Comparison of ENCODE assay signal across 9 mouse cellular contexts in the genomic region with DNA sequence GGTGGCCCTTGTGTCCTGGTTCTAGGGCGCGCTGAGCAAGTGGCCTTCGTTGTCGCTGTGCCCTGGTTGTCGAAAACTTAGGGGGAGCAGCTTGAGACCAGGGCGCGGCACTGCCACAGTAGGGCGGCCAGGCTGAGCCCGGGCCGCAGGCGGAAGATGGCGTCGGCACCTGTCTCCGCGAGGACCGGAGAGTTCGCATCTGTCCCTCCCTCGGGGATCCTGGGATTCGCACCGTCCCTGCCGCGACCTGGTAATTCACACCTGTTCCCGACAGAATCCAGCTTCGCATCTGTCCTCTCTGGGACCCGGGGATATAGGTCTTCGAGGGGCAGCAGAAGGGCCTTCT. TPM values are rescaled to one million over a fixed set of nuclear protein-coding genes. Genes with fewer than 3 reads are reported as not detected.
DNase-seq lines count a peak whose midpoint lies in the region; ATAC-seq and TF ChIP-seq lines count a peak whose summit lies in the region.
"Had no signal": no experiment of that assay in that cellular context is flagged by ENCODE, and none has a peak within 500 bp of the region (broad histone marks: within the 10 kb centered on the region; RNA-seq: fewer than 3 reads in every experiment).

No protein-coding gene starts in this region.

- H3K27me3 ChIP-seq in kidney, embryonic 14.5 days (ENCODE audit: control insufficient read depth, insufficient read depth, low read length): peaks cover 27% of the 10 kb centered on the region
- H3K27me3 ChIP-seq in hindbrain, embryonic 10.5 days (ENCODE audit: insufficient read depth, poor library complexity, severe bottlenecking): peaks cover 57% of the 10 kb centered on the region
- H3K27me3 ChIP-seq: Patski had no signal

- no peak for DNase-seq in kidney, postnatal 14 days
- no peak for DNase-seq in hindbrain, embryonic 10.5 days (ENCODE audit: low spot score)
- no peak for DNase-seq in adrenal gland, adult 18-20 months (ENCODE audit: low spot score in 2 of 2)
- DNase-seq in gastrocnemius, postnatal 25 days: no peak
- DNase-seq in gastrocnemius, postnatal 14 days: no peak

- H3K27ac ChIP-seq in kidney, embryonic 14.5 days (ENCODE audit: low read depth, low read length): no peak overlapping the region
- H3K27ac ChIP-seq in bone marrow macrophage, adult 2 months (ENCODE audit: insufficient read depth, low read depth, low read length): no peak overlapping the region
- H3K27ac ChIP-seq in hindbrain, embryonic 10.5 days: peak overlapping the region; percentile 81
- no peak overlapping the region for H3K27ac ChIP-seq in macrophage

- H3K79me2 ChIP-seq in macrophage (ENCODE audit: inconsistent target): no peaks in the 10 kb centered on the region

- H3K4me2 ChIP-seq in kidney, embryonic 14.5 days (replicated peaks; ENCODE audit: low read depth, low read length): peak overlapping the region; percentile 84

- H3K4me1 ChIP-seq in kidney, embryonic 14.5 days (ENCODE audit: control insufficient read depth, insufficient read depth, low read length): peaks cover 28% of the 10 kb centered on the region
- 0 out of 2 replicates have a peak, but pooled peaks cover 2% of the 10 kb centered on the region for H3K4me1 ChIP-seq in bone marrow macrophage, adult 2 months (ENCODE audit: control insufficient read depth, insufficient read depth, low read length)
- H3K4me1 ChIP-seq in hindbrain, embryonic 10.5 days (replicated peaks): peaks cover 53% of the 10 kb centered on the region

- H3K36me3 ChIP-seq in kidney, embryonic 14.5 days (ENCODE audit: control insufficient read depth, insufficient read depth, low read length): no peaks in the 10 kb centered on the region
- no peaks in the 10 kb centered on the region for H3K36me3 ChIP-seq in hindbrain, embryonic 10.5 days
- no peaks in the 10 kb centered on the region for H3K36me3 ChIP-seq in macrophage (ENCODE audit: inconsistent target)

- H3K4me3 ChIP-seq in kidney, embryonic 14.5 days (ENCODE audit: low read length): peak overlapping the region; percentile 49
- peak overlapping the region; percentile 68 for H3K4me3 ChIP-seq in bone marrow macrophage, adult 2 months (ENCODE audit: insufficient read depth, low read length)
- H3K4me3 ChIP-seq in hindbrain, embryonic 10.5 days: peak overlapping the region; percentile 70
- H3K4me3 ChIP-seq in macrophage (ENCODE audit: inconsistent target): peak overlapping the region; percentile 7; the same call in 1 of the 2 replicates

- intact Hi-C loops in gastrocnemius, postnatal 14 days (cut with DNase I; ENCODE audit: low total_unique reads): no loop called here

- TF ChIP-seq POLR2A in bone marrow macrophage, adult 2 months (IDR thresholded peaks at IDR 0.05; ENCODE audit: borderline replicate concordance, low read depth, low read length): no peak

- no peak for TF ChIP-seq CTCF in bone marrow macrophage, adult 2 months (IDR thresholded peaks at IDR 0.05; ENCODE audit: low read depth, low read length)

- H3K9ac ChIP-seq in kidney, embryonic 14.5 days (ENCODE audit: low read depth, low read length): peak overlapping the region; percentile 51

- no peaks in the 10 kb centered on the region for H3K9me3 ChIP-seq in kidney, embryonic 14.5 days (ENCODE audit: control insufficient read depth, low read length)
- H3K9me3 ChIP-seq in hindbrain, embryonic 10.5 days: no peaks in the 10 kb centered on the region

- under 1% methylated on average over 26 of the region's 26 CpGs for WGBS in kidney, embryonic 14.5 days
- 1% methylated on average over 26 of the region's 26 CpGs for WGBS in hindbrain, embryonic 10.5 days
- 6% methylated on average over 26 of the region's 26 CpGs for WGBS in macrophage (ENCODE audit: missing documents)

- ATAC-seq in kidney, embryonic 14.5 days (ENCODE audit: low FRiP score, low TSS enrichment): 0 out of 2 replicates have a peak, but pooled peaks have one; percentile 5
- ATAC-seq: Patski had no signal

RNA-seq across cellular contexts. Expression of a gene that starts 0.4 kb away (rescaled TPM):
- 12.3 and 12.6 TPM in 2 replicates for polyA plus RNA-seq in kidney, embryonic 14.5 days (2014; fragmentation: Nextera tagmentation; extraction: Ambion mirVana)
- 1.2 TPM in 1 of 2 replicates, not detected in the other for polyA plus RNA-seq in bone marrow macrophage, adult 2 months (2012; ENCODE audit: insufficient read depth, insufficient read length, missing spikeins)
- polyA plus RNA-seq in hindbrain, embryonic 10.5 days (2016; fragmentation: Nextera tagmentation; extraction: Ambion mirVana): 2.2 and 4.1 TPM in 2 replicates
- not detected for total RNA-seq in macrophage (2018; cell fraction: chromatin; rRNA removed)
- total RNA-seq in macrophage (2018; cell fraction: cytosol; rRNA removed): under 1 TPM in 10 of 26 experiments, not detected in 16; 0.14 to 0.25 (median 0.22) TPM
- total RNA-seq in macrophage (2018; cell fraction: nucleus; rRNA removed): 1 to 10 TPM in 1 of 26 experiments, not detected in 25; 1.0 TPM
- 0.35 to 0.51 TPM in 2 of 3 replicates, not detected in the other for polyA plus RNA-seq in macrophage (2018)
- total RNA-seq in adrenal gland, adult 18-20 months (2021): 1 to 10 TPM; 3.9 to 4.8 TPM
- total RNA-seq in gastrocnemius, postnatal 25 days (2021): 1 to 10 TPM in 1 of 2 experiments, under 1 TPM in 1; 0.59 to 1.3 TPM
- total RNA-seq in gastrocnemius, postnatal 14 days (2021): 1 to 10 TPM; 2.8 to 3.2 TPM

RNA-seq across cellular contexts. Expression of a gene that starts 16.4 kb away (rescaled TPM):
- 14.8 and 19.8 TPM in 2 replicates for polyA plus RNA-seq in kidney, embryonic 14.5 days (2014; fragmentation: Nextera tagmentation; extraction: Ambion mirVana)
- 7.2 and 9.1 TPM in 2 replicates for polyA plus RNA-seq in bone marrow macrophage, adult 2 months (2012; ENCODE audit: insufficient read depth, insufficient read length, missing spikeins)
- polyA plus RNA-seq in hindbrain, embryonic 10.5 days (2016; fragmentation: Nextera tagmentation; extraction: Ambion mirVana): 38.0 and 50.4 TPM in 2 replicates
- 1 to 10 TPM; 1.2 to 8.2 (median 3.6) TPM for total RNA-seq in macrophage (2018; cell fraction: chromatin; rRNA removed)
- total RNA-seq in macrophage (2018; cell fraction: cytosol; rRNA removed): 10 to 100 TPM in 2 of 26 experiments, 1 to 10 TPM in 24; 5.9 to 10.7 (median 8.0) TPM
- total RNA-seq in macrophage (2018; cell fraction: nucleus; rRNA removed): 10 to 100 TPM in 1 of 26 experiments, 1 to 10 TPM in 25; 1.8 to 10.6 (median 3.4) TPM
- polyA plus RNA-seq in macrophage (2018): 8.8 to 12.7 TPM (median 12.1 TPM) in 3 replicates
- 1 to 10 TPM; 6.9 to 8.8 TPM for total RNA-seq in adrenal gland, adult 18-20 months (2021)
- total RNA-seq in gastrocnemius, postnatal 25 days (2021): 1 to 10 TPM; 2.2 to 6.3 TPM
- total RNA-seq in gastrocnemius, postnatal 14 days (2021): 1 to 10 TPM; 3.6 to 5.1 TPM

RNA-seq across cellular contexts. Expression of a gene that starts 36.3 kb away (rescaled TPM):
- polyA plus RNA-seq in kidney, embryonic 14.5 days (2014; fragmentation: Nextera tagmentation; extraction: Ambion mirVana): 57.8 and 60.7 TPM in 2 replicates
- 203 and 204 TPM in 2 replicates for polyA plus RNA-seq in bone marrow macrophage, adult 2 months (2012; ENCODE audit: insufficient read depth, insufficient read length, missing spikeins)
- polyA plus RNA-seq in hindbrain, embryonic 10.5 days (2016; fragmentation: Nextera tagmentation; extraction: Ambion mirVana): 40.7 TPM in 2 replicates
- 100 to 1,000 TPM in 1 of 26 experiments, 10 to 100 TPM in 15, 1 to 10 TPM in 10; 1.8 to 101 (median 15.2) TPM for total RNA-seq in macrophage (2018; cell fraction: chromatin; rRNA removed)
- total RNA-seq in macrophage (2018; cell fraction: cytosol; rRNA removed): 100 to 1,000 TPM; 114 to 571 (median 330) TPM
- total RNA-seq in macrophage (2018; cell fraction: nucleus; rRNA removed): 100 to 1,000 TPM in 13 of 26 experiments, 10 to 100 TPM in 13; 15.5 to 248 (median 88.5) TPM
- 37.4 to 252 TPM (median 187 TPM) in 3 replicates for polyA plus RNA-seq in macrophage (2018)
- total RNA-seq in adrenal gland, adult 18-20 months (2021): 100 to 1,000 TPM; 395 to 578 TPM
- 10 to 100 TPM; 21.2 to 34.5 TPM for total RNA-seq in gastrocnemius, postnatal 25 days (2021)
- total RNA-seq in gastrocnemius, postnatal 14 days (2021): 10 to 100 TPM; 24.9 to 33.5 TPM

RNA-seq across cellular contexts. Expression of a gene that starts 36.5 kb away (rescaled TPM):
- polyA plus RNA-seq in kidney, embryonic 14.5 days (2014; fragmentation: Nextera tagmentation; extraction: Ambion mirVana): 29.3 and 43.7 TPM in 2 replicates
- 7.3 and 8.6 TPM in 2 replicates for polyA plus RNA-seq in bone marrow macrophage, adult 2 months (2012; ENCODE audit: insufficient read depth, insufficient read length, missing spikeins)
- polyA plus RNA-seq in hindbrain, embryonic 10.5 days (2016; fragmentation: Nextera tagmentation; extraction: Ambion mirVana): 48.4 and 49.0 TPM in 2 replicates
- total RNA-seq in macrophage (2018; cell fraction: chromatin; rRNA removed): 10 to 100 TPM in 9 of 26 experiments, 1 to 10 TPM in 17; 1.6 to 15.8 (median 7.8) TPM
- total RNA-seq in macrophage (2018; cell fraction: cytosol; rRNA removed): 10 to 100 TPM in 16 of 26 experiments, 1 to 10 TPM in 10; 5.6 to 14.1 (median 11.3) TPM
- total RNA-seq in macrophage (2018; cell fraction: nucleus; rRNA removed): 10 to 100 TPM in 4 of 26 experiments, 1 to 10 TPM in 22; 3.8 to 13.8 (median 7.5) TPM
- polyA plus RNA-seq in macrophage (2018): 6.9 to 13.0 TPM (median 12.2 TPM) in 3 replicates
- 10 to 100 TPM; 31.1 to 41.3 TPM for total RNA-seq in adrenal gland, adult 18-20 months (2021)
- 10 to 100 TPM; 18.6 to 21.4 TPM for total RNA-seq in gastrocnemius, postnatal 25 days (2021)
- 10 to 100 TPM; 20.4 to 21.9 TPM for total RNA-seq in gastrocnemius, postnatal 14 days (2021)

Comparison
In these comparisons a context has a peak if more than half of its experiments do, and no peak if none do; other contexts are left out.
1. H3K4me3 ChIP-seq: peak in every context shown above with its lines; median percentile 70 in hindbrain, embryonic 10.5 days; 68 in bone marrow macrophage, adult 2 months; 49 in kidney, embryonic 14.5 days; 7 in macrophage.